Mouse (Mus musculus) kidney, adult 10 weeks (tissue): ENCODE measurements around the gene Cyp2c65. TPM values are rescaled to one million over a fixed set of nuclear protein-coding genes. Genes with fewer than 3 reads are reported as not detected.

Source experiments
- polyA plus RNA-seq: library from polyadenylated mRNA; stranded (reverse); fragments of 350-450 nt; fragmentation: Illumina TruSeq; extraction: RNeasy Lipid Tissue Mini Kit (QIAGEN cat#74804); gene quantifications from one replicate; pipeline ENCODE4 v1.2.3, GENCODE M21; 2014; ENCODE audit warnings: low read depth, low replicate concordance

The Cyp2c65 gene
- 0.53 TPM for polyA plus RNA-seq

DNA sequence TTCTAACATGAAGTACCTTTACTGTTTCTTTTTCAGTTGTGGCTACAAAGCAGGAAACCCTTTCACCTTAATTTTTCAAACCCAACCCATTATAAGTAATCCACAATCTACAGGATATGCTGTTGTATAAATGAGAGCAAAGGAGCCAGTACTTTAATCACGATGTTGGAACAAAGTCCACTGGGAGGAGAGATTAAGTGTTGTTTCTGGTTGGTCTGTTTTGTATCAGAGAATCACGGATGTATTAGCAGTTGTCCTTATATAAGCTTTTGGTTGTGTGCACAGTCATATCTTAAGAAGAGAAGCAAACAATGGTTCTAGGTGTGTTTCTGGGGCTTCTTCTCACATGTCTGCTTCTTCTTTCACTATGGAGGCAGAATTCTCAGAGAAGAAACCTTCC is at the start of gene Cyp2c65:
Cyp2c65 (plus strand) TSS at position 297 of the 400 bp plus-strand sequence.

DNA sequence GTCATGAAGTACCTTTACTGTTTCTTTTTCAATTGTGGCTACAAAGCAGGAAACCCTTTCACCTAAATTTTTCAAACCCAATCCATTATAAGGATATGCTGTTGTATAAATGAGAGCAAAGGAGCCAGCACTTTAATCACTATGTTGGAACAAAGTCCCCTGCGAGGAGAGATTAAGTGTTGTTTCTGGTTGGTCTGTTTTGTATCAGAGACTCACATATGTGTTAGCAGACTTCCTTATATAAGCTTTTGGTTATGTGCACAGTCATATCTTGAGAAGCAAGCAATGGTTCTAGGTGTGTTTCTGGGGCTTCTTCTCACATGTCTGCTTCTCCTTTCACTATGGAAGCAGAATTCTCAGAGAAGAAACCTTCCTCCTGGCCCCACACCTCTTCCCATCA is 52.8 kb downstream of the Cyp2c65 start, which contains the start of gene Cyp2c66:
Cyp2c66 (plus strand) TSS at position 255 of the 400 bp plus-strand sequence.

Other genes with a start within 250 kb of the Cyp2c65 start
- 15.6 TPM for gene Noc3l, start 241.8 kb upstream of the Cyp2c65 start, polyA plus RNA-seq
- gene Tbc1d12, start 224.4 kb upstream of the Cyp2c65 start, polyA plus RNA-seq = 24.3 TPM
- 1.9 TPM for gene Hells, start 130.1 kb upstream of the Cyp2c65 start, polyA plus RNA-seq
- gene Cyp2c55, start 54.0 kb upstream of the Cyp2c65 start, polyA plus RNA-seq = not detected
- gene Cyp2c66, start 52.9 kb downstream of the Cyp2c65 start, polyA plus RNA-seq = 0.32 TPM
- gene Cyp2c29, start 208.4 kb downstream of the Cyp2c65 start, polyA plus RNA-seq = 1.5 TPM